ENCODE assay signal across 31 mouse cellular contexts in genomic region chr17:31103823-31104222, GRCm38 (mm10). TPM values are rescaled to one million over a fixed set of nuclear protein-coding genes. Genes with fewer than 3 reads are reported as not detected.
DNase-seq lines count a peak whose midpoint lies in the region; ATAC-seq and TF ChIP-seq lines count a peak whose summit lies in the region.
"Had no signal": no experiment of that assay in that cellular context is flagged by ENCODE, and none has a peak within 500 bp of the region (broad histone marks: within the 10 kb centered on the region; RNA-seq: fewer than 3 reads in every experiment).

No protein-coding gene starts in this region.

- no peaks in the 10 kb centered on the region for H3K79me2 ChIP-seq in liver, adult 2 months (ENCODE audit: control insufficient read depth, insufficient read depth, low read length)

- H3K36me3 ChIP-seq in heart, embryonic 10.5 days, result 0 out of 2 replicates have a peak, but pooled peaks cover 4% of the 10 kb centered on the region
- H3K36me3 ChIP-seq in liver, adult 2 months (ENCODE audit: control insufficient read depth, insufficient read depth, low read length), result no peaks in the 10 kb centered on the region
- no peaks in the 10 kb centered on the region for H3K36me3 ChIP-seq in liver, embryonic 11.5 days (ENCODE audit: control insufficient read depth, insufficient read depth, low read length)
- H3K36me3 ChIP-seq: embryonic facial prominence, embryonic 12.5 days; heart, embryonic 13.5 days; intestine, embryonic 15.5 days had no signal

- H3K4me1 ChIP-seq in heart, embryonic 10.5 days, result peaks cover 4% of the 10 kb centered on the region
- H3K4me1 ChIP-seq in liver, adult 2 months (ENCODE audit: control insufficient read depth, insufficient read depth, low read length), result peaks cover 8% of the 10 kb centered on the region
- peaks cover 9% of the 10 kb centered on the region for H3K4me1 ChIP-seq in liver, embryonic 11.5 days (replicated peaks; ENCODE audit: control insufficient read depth, insufficient read depth, low read length)
- H3K4me1 ChIP-seq: embryonic facial prominence, embryonic 12.5 days; embryonic facial prominence, embryonic 15.5 days; hindbrain, embryonic 12.5 days; hindbrain, embryonic 15.5 days; intestine, embryonic 15.5 days had no signal

- no peak overlapping the region for H3K9ac ChIP-seq in liver, adult 2 months (ENCODE audit: low read depth, low read length)
- no peak overlapping the region for H3K9ac ChIP-seq in liver, embryonic 11.5 days (ENCODE audit: low read depth, low read length)
- H3K9ac ChIP-seq: embryonic facial prominence, embryonic 12.5 days; embryonic facial prominence, embryonic 15.5 days; forebrain, postnatal 0 days; heart, embryonic 13.5 days; hindbrain, embryonic 12.5 days; hindbrain, embryonic 15.5 days; intestine, embryonic 15.5 days had no signal

- H3K27me3 ChIP-seq in heart, embryonic 10.5 days (ENCODE audit: insufficient read depth, poor library complexity, severe bottlenecking), result 0 out of 2 replicates have a peak, but pooled peaks cover 4% of the 10 kb centered on the region
- H3K27me3 ChIP-seq in liver, adult 2 months (ENCODE audit: control insufficient read depth, insufficient read depth, low read length), result no peaks in the 10 kb centered on the region
- H3K27me3 ChIP-seq in liver, embryonic 11.5 days (replicated peaks; ENCODE audit: control insufficient read depth, insufficient read depth, low read length), result no peaks in the 10 kb centered on the region
- H3K27me3 ChIP-seq: embryonic facial prominence, embryonic 12.5 days; embryonic facial prominence, embryonic 15.5 days; heart, embryonic 13.5 days; hindbrain, embryonic 12.5 days; hindbrain, embryonic 15.5 days; intestine, embryonic 15.5 days had no signal

- WGBS in heart, embryonic 10.5 days, result 87% methylated on average over 8 of the region's 8 CpGs
- 33% methylated on average over 8 of the region's 8 CpGs for WGBS in liver, adult 2 months
- WGBS in liver, embryonic 11.5 days, result 80% methylated on average over 8 of the region's 8 CpGs

- no peak for TF ChIP-seq POLR2A in liver, adult 2 months (IDR thresholded peaks at IDR 0.05; ENCODE audit: extremely low read depth, insufficient read depth, low read length)

- DNase-seq in adrenal gland, adult 2 months, result peak; percentile 29
- no peak for DNase-seq in adrenal gland, postnatal 4 days (ENCODE audit: low spot score in 2 of 2)
- DNase-seq in heart, adult 11 months, result peak; percentile 91
- DNase-seq in heart, embryonic 10.5 days (ENCODE audit: low spot score), result no peak
- peak; percentile 57 for DNase-seq in liver, adult 2 months (ENCODE audit: extremely low read depth, low read depth, low spot score)
- no peak for DNase-seq in liver, embryonic 11.5 days (ENCODE audit: low spot score)
- DNase-seq in ovary, postnatal 10 days (ENCODE audit: low spot score), result no peak
- DNase-seq: adrenal gland, postnatal 25 days; cerebellum, adult 11 months; cerebellum, adult 2 months; cerebellum, adult 9-11 months; forebrain, postnatal 0 days; gastrocnemius, adult 2 months; gastrocnemius, postnatal 14 days; heart, postnatal 14 days; heart, postnatal 4 days had no signal

- no peak for TF ChIP-seq CTCF in liver, adult 2 months (IDR thresholded peaks at IDR 0.05; ENCODE audit: low read depth, low read length)

- H3K4me3 ChIP-seq in heart, embryonic 10.5 days, result no peak overlapping the region
- H3K4me3 ChIP-seq in liver, adult 2 months (ENCODE audit: insufficient read depth, low read depth, low read length), result no peak overlapping the region
- no peak overlapping the region for H3K4me3 ChIP-seq in liver, embryonic 11.5 days (ENCODE audit: low read depth, low read length)
- H3K4me3 ChIP-seq: embryonic facial prominence, embryonic 12.5 days; embryonic facial prominence, embryonic 15.5 days; gastrocnemius, adult 2 months; heart, embryonic 13.5 days; hindbrain, embryonic 12.5 days; hindbrain, embryonic 15.5 days; intestine, embryonic 15.5 days had no signal

- no peak overlapping the region for H3K4me2 ChIP-seq in liver, embryonic 11.5 days
- H3K4me2 ChIP-seq: embryonic facial prominence, embryonic 12.5 days; embryonic facial prominence, embryonic 15.5 days; heart, embryonic 13.5 days; hindbrain, embryonic 12.5 days; hindbrain, embryonic 15.5 days; intestine, embryonic 15.5 days had no signal

- no peak overlapping the region for H3K27ac ChIP-seq in heart, embryonic 10.5 days
- H3K27ac ChIP-seq in liver, adult 2 months (replicated peaks; ENCODE audit: insufficient read depth, low read depth, low read length), result no peak overlapping the region
- no peak overlapping the region for H3K27ac ChIP-seq in liver, embryonic 11.5 days (ENCODE audit: low read depth, low read length)
- H3K27ac ChIP-seq: embryonic facial prominence, embryonic 12.5 days; embryonic facial prominence, embryonic 15.5 days; gastrocnemius, adult 2 months; heart, embryonic 13.5 days; hindbrain, embryonic 12.5 days; hindbrain, embryonic 15.5 days; intestine, embryonic 15.5 days had no signal

- no peaks in the 10 kb centered on the region for H3K9me3 ChIP-seq in heart, embryonic 10.5 days
- H3K9me3 ChIP-seq in liver, embryonic 11.5 days (ENCODE audit: control insufficient read depth, low read length), result no peaks in the 10 kb centered on the region
- H3K9me3 ChIP-seq: embryonic facial prominence, embryonic 12.5 days; embryonic facial prominence, embryonic 15.5 days; heart, embryonic 13.5 days; hindbrain, embryonic 12.5 days; hindbrain, embryonic 15.5 days; intestine, embryonic 15.5 days had no signal

- no peak for ATAC-seq in liver, embryonic 11.5 days (replicated peaks; ENCODE audit: low FRiP score)
- ATAC-seq: activated CD4-positive, CD25-positive, alpha-beta regulatory T cell, adult 4 months; forebrain, embryonic 14.5 days; forebrain, postnatal 0 days; intestine, embryonic 15.5 days had no signal

RNA-seq across cellular contexts. Expression of gene Tff3, which starts 25.6 kb away (rescaled TPM):
- total RNA-seq in adrenal gland, adult 2 months (2021), result not detected
- 0.44 and 0.48 TPM in 2 replicates for polyA plus RNA-seq in adrenal gland, adult 2 months (2012; rRNA removed)
- total RNA-seq in adrenal gland, postnatal 4 days (2021), result not detected
- polyA plus RNA-seq in heart, embryonic 10.5 days (2016; fragmentation: Nextera tagmentation; extraction: Ambion mirVana), result 0.50 TPM in 1 of 2 replicates, not detected in the other
- 0.37 and 3.8 TPM in 2 replicates for total RNA-seq in liver, adult 2 months (2014; rRNA removed)
- polyA plus RNA-seq in liver, adult 2 months (2012; rRNA removed), result 0.72 and 2.9 TPM in 2 replicates
- polyA plus RNA-seq in liver, embryonic 11.5 days (2014; fragmentation: Nextera tagmentation; extraction: Ambion mirVana), result 2.1 and 2.5 TPM in 2 replicates
- total RNA-seq: adrenal gland, postnatal 25 days; common myeloid progenitor, adult 5-6 weeks; ES-E14; forebrain, postnatal 0 days; gastrocnemius, adult 2 months; gastrocnemius, postnatal 14 days; gastrocnemius, postnatal 4 days; heart, adult 18-20 months; heart, postnatal 14 days; heart, postnatal 4 days had no signal
- polyA plus RNA-seq: activated CD4-positive, CD25-positive, alpha-beta regulatory T cell, adult 4 months; embryonic facial prominence, embryonic 12.5 days; embryonic facial prominence, embryonic 15.5 days; heart, embryonic 13.5 days; hindbrain, embryonic 12.5 days had no signal

RNA-seq across cellular contexts. Expression of gene Tff2, which starts 40.3 kb away (rescaled TPM):
- not detected for total RNA-seq in adrenal gland, adult 2 months (2021)
- polyA plus RNA-seq in adrenal gland, adult 2 months (2012; rRNA removed), result 1.1 TPM in 1 of 2 replicates, not detected in the other
- 10 to 100 TPM in 1 of 2 experiments, not detected in 1; 35.5 TPM for total RNA-seq in adrenal gland, postnatal 4 days (2021)
- polyA plus RNA-seq in heart, embryonic 10.5 days (2016; fragmentation: Nextera tagmentation; extraction: Ambion mirVana), result not detected in 2 replicates
- total RNA-seq in liver, adult 2 months (2014; rRNA removed), result 2.2 and 5.8 TPM in 2 replicates
- polyA plus RNA-seq in liver, adult 2 months (2012; rRNA removed), result 0.25 TPM in 1 of 2 replicates, not detected in the other
- not detected in 2 replicates for polyA plus RNA-seq in liver, embryonic 11.5 days (2014; fragmentation: Nextera tagmentation; extraction: Ambion mirVana)
- total RNA-seq: adrenal gland, postnatal 25 days; common myeloid progenitor, adult 5-6 weeks; ES-E14; forebrain, postnatal 0 days; gastrocnemius, adult 2 months; gastrocnemius, postnatal 14 days; gastrocnemius, postnatal 4 days; heart, adult 18-20 months; heart, postnatal 4 days had no signal
- polyA plus RNA-seq: activated CD4-positive, CD25-positive, alpha-beta regulatory T cell, adult 4 months; cerebellum, adult 2 months; embryonic facial prominence, embryonic 12.5 days; forebrain, embryonic 11.5 days; forebrain, embryonic 14.5 days; forebrain, postnatal 0 days; frontal cortex, adult 2 months; heart, embryonic 13.5 days; heart, embryonic 16.5 days; hindbrain, embryonic 12.5 days; hindbrain, embryonic 15.5 days had no signal

RNA-seq across cellular contexts. Expression of gene Abcg1, which starts 46.3 kb away (rescaled TPM):
- total RNA-seq in adrenal gland, adult 2 months (2021), result 10 to 100 TPM in 1 of 2 experiments, 1 to 10 TPM in 1; 5.2 to 18.6 TPM
- polyA plus RNA-seq in adrenal gland, adult 2 months (2012; rRNA removed), result 7.9 and 8.2 TPM in 2 replicates
- total RNA-seq in adrenal gland, postnatal 4 days (2021), result 10 to 100 TPM; 15.4 to 17.2 TPM
- 4.9 and 6.0 TPM in 2 replicates for polyA plus RNA-seq in heart, embryonic 10.5 days (2016; fragmentation: Nextera tagmentation; extraction: Ambion mirVana)
- total RNA-seq in liver, adult 2 months (2014; rRNA removed), result 5.0 and 6.0 TPM in 2 replicates
- 1.8 and 3.4 TPM in 2 replicates for polyA plus RNA-seq in liver, adult 2 months (2012; rRNA removed)
- polyA plus RNA-seq in liver, embryonic 11.5 days (2014; fragmentation: Nextera tagmentation; extraction: Ambion mirVana), result 6.5 and 6.7 TPM in 2 replicates

Comparison
In these comparisons a context has a peak if more than half of its experiments do, and no peak if none do; other contexts are left out.
1. DNase-seq: peak in adrenal gland, adult 2 months (single experiment), heart, adult 11 months (single experiment) and liver, adult 2 months (single experiment); none in adrenal gland, postnatal 4 days (0 of 2), heart, embryonic 10.5 days (single experiment), liver, embryonic 11.5 days (single experiment) and ovary, postnatal 10 days (single experiment).